Mouse (Mus musculus) small intestine, adult 2 months (tissue): Measurements from ENCODE around the gene Atp1b2. TPM values are rescaled to one million over a fixed set of nuclear protein-coding genes. Genes with fewer than 3 reads are reported as not detected.

ENCODE experiments used
- H3K27ac ChIP-seq: fragments of 200-500 bp; 2 replicates; pipeline ENCODE4 v1.5.1; 2012; ENCODE audit warnings: low read depth, low read length, control low read depth, inconsistent platforms; ENCODE audit not compliant: insufficient read depth
- H3K27me3 ChIP-seq: fragments of 200-500 bp; 2 replicates; pipeline ENCODE4 v1.6.1; 2012; ENCODE audit warnings: mild to moderate bottlenecking, moderate library complexity, low read length, inconsistent platforms; ENCODE audit not compliant: control insufficient read depth, insufficient read depth
- H3K36me3 ChIP-seq: fragments of 200-500 bp; 2 replicates; pipeline ENCODE4 v1.6.1; 2012; ENCODE audit warnings: mild to moderate bottlenecking, low read length, control low read depth, inconsistent platforms; ENCODE audit not compliant: control insufficient read depth, insufficient read depth
- H3K4me1 ChIP-seq: fragments of 200-500 bp; 2 replicates; pipeline ENCODE4 v1.6.1; 2012; ENCODE audit warnings: low read length, inconsistent platforms, mixed read lengths; ENCODE audit not compliant: control insufficient read depth, insufficient read depth, insufficient read length
- H3K4me3 ChIP-seq: fragments of 200-500 bp; 2 replicates; pipeline ENCODE4 v1.5.1; 2012; ENCODE audit warnings: low read depth, mild to moderate bottlenecking, control low read depth, inconsistent platforms, low read length, moderate library complexity
- CTCF ChIP-seq: fragments of 200-500 bp; IDR thresholded peaks from 2 replicates; pipeline ENCODE4 v1.5.1; 2012; ENCODE audit warnings: low read depth, mild to moderate bottlenecking, control low read depth, inconsistent platforms, low read length, moderate library complexity, mixed read lengths; ENCODE audit not compliant: insufficient replicate concordance, insufficient read length; ENCODE audit errors: extremely low read depth
- POLR2A ChIP-seq: fragments of 200-500 bp; IDR thresholded peaks from 2 replicates; pipeline ENCODE4 v1.6.1; 2012; ENCODE audit warnings: low read depth, mild to moderate bottlenecking, control low read depth, inconsistent platforms, low read length, moderate library complexity
- WGBS: fragments of 180-500 bp; shearing (Covaris S2); methylation state at CpG from one replicate; pipeline ENCODE4 v1.1.7; 2018; 5-methylcytosine and 5-hydroxymethylcytosine counted together
- polyA plus RNA-seq: library from polyadenylated mRNA; depleted of rRNA; stranded (reverse); fragments of >200 nt; gene quantifications from 2 replicates; pipeline ENCODE4 v1.2.3, GENCODE M21; 2012; rRNA removed

Atp1b2 gene
- polyA plus RNA-seq, 1 experiment = 4.5 TPM

- peaks cover 11% of the 10 kb centered on the region for H3K27me3 ChIP-seq
- peaks cover 17% of the 10 kb centered on the region for H3K36me3 ChIP-seq
- H3K4me3 ChIP-seq = no peak overlapping the region
- TF ChIP-seq POLR2A (no peak), CTCF (no peak)
- no peaks in the 10 kb centered on the region for H3K4me1 ChIP-seq
- WGBS = 46% methylated on average over 14 of the region's 14 CpGs
- no peak overlapping the region for H3K27ac ChIP-seq
Observed at GRCm38 (mm10) chr11:69557381-69557958, 48.3 kb downstream of the Atp1b2 start.

- Histone ChIP-seq H3K27ac (no peak overlapping the region), H3K36me3 (no peaks in the 10 kb centered on the region), H3K4me3 (no peak overlapping the region), H3K27me3 (peaks cover 2% of the 10 kb centered on the region), H3K4me1 (no peaks in the 10 kb centered on the region)
- TF ChIP-seq CTCF = no peak
- TF ChIP-seq POLR2A = no peak
- WGBS = 74% methylated on average over 5 of the region's 5 CpGs
Observed at GRCm38 (mm10) chr11:69554539-69555140, 51.1 kb downstream of the Atp1b2 start.

GRCm38 (mm10) chr11:69553341-69553721 lies 52.4 kb downstream of the Atp1b2 start:
- H3K27ac ChIP-seq = no peak overlapping the region
- TF ChIP-seq POLR2A (no peak), CTCF (no peak)
- no peak overlapping the region for H3K4me3 ChIP-seq
- H3K27me3 ChIP-seq = no peaks in the 10 kb centered on the region
- no peaks in the 10 kb centered on the region for H3K4me1 ChIP-seq
- no peaks in the 10 kb centered on the region for H3K36me3 ChIP-seq
- 39% methylated on average over 2 of the region's 2 CpGs for whole genome bisulfite sequencing

GRCm38 (mm10) chr11:69552622-69553340 lies 53.0 kb downstream of the Atp1b2 start:
- WGBS = 31% methylated on average over 14 of the region's 14 CpGs
- TF ChIP-seq POLR2A (no peak), CTCF (no peak)
- Histone ChIP-seq H3K27me3 (no peaks in the 10 kb centered on the region), H3K4me1 (no peaks in the 10 kb centered on the region), H3K27ac (no peak overlapping the region), H3K4me3 (no peak overlapping the region), H3K36me3 (no peaks in the 10 kb centered on the region)

- TF ChIP-seq POLR2A (no peak), CTCF (no peak)
- Histone ChIP-seq H3K27ac (no peak overlapping the region), H3K4me3 (no peak overlapping the region), H3K27me3 (no peaks in the 10 kb centered on the region), H3K4me1 (peaks cover 9% of the 10 kb centered on the region; the same call in 1 of the 2 replicates), H3K36me3 (no peaks in the 10 kb centered on the region)
- WGBS = 77% methylated on average over 4 of the region's 4 CpGs
Observed at GRCm38 (mm10) chr11:69551310-69551709, 54.4 kb downstream of the Atp1b2 start.

Other genes with a start within 250 kb of the Atp1b2 start
- gene Chd3, start 236.5 kb downstream of the Atp1b2 start, polyA plus RNA-seq = 86.3 and 240 TPM in 2 replicates
- gene Naa38, start 210.5 kb downstream of the Atp1b2 start, polyA plus RNA-seq = 129 and 163 TPM in 2 replicates
- 4.3 and 5.3 TPM in 2 replicates for gene Cyb5d1, start 210.3 kb downstream of the Atp1b2 start, polyA plus RNA-seq
- 11.2 and 16.5 TPM in 2 replicates for gene Tmem88, start 207.7 kb downstream of the Atp1b2 start, polyA plus RNA-seq
- gene Kdm6b, start 192.3 kb downstream of the Atp1b2 start, polyA plus RNA-seq = 13.5 and 35.4 TPM in 2 replicates
- gene Dnah2, start 56.8 kb downstream of the Atp1b2 start, polyA plus RNA-seq = 0.22 and 0.23 TPM in 2 replicates
- 0.79 and 1.5 TPM in 2 replicates for gene Efnb3, start 45.7 kb downstream of the Atp1b2 start, polyA plus RNA-seq
- gene Wrap53, start 25.7 kb downstream of the Atp1b2 start, polyA plus RNA-seq = 11.4 and 20.2 TPM in 2 replicates
- 28.2 and 57.1 TPM in 2 replicates for gene Trp53, start 25.6 kb downstream of the Atp1b2 start, polyA plus RNA-seq
- not detected in 2 replicates for gene Shbg, start 12.0 kb upstream of the Atp1b2 start, polyA plus RNA-seq
- 0.44 and 0.49 TPM in 2 replicates for gene Sat2, start 16.1 kb upstream of the Atp1b2 start, polyA plus RNA-seq
- gene Fxr2, start 27.0 kb upstream of the Atp1b2 start, polyA plus RNA-seq = 13.4 and 29.2 TPM in 2 replicates
- 0.43 TPM in 1 of 2 replicates, not detected in the other for gene Sox15, start 49.4 kb upstream of the Atp1b2 start, polyA plus RNA-seq
- 79.7 and 135 TPM in 2 replicates for gene Mpdu1, start 56.7 kb upstream of the Atp1b2 start, polyA plus RNA-seq
- 20.9 and 24.7 TPM in 2 replicates for gene Cd68, start 60.2 kb upstream of the Atp1b2 start, polyA plus RNA-seq
- 92.1 and 134 TPM in 2 replicates for gene Eif4a1, start 66.5 kb upstream of the Atp1b2 start, polyA plus RNA-seq
- gene Senp3, start 76.1 kb upstream of the Atp1b2 start, polyA plus RNA-seq = 15.4 and 24.6 TPM in 2 replicates
- 6.9 and 11.6 TPM in 2 replicates for gene Tnfsf13, start 79.8 kb upstream of the Atp1b2 start, polyA plus RNA-seq
- 11.9 and 13.7 TPM in 2 replicates for gene Tnfsf12, start 89.9 kb upstream of the Atp1b2 start, polyA plus RNA-seq
- gene Tnfsfm13, start 90.2 kb upstream of the Atp1b2 start, polyA plus RNA-seq = 1.8 and 2.3 TPM in 2 replicates
- gene Polr2a, start 152.7 kb upstream of the Atp1b2 start, polyA plus RNA-seq = 22.5 and 62.3 TPM in 2 replicates
- gene Slc35g3, start 156.0 kb upstream of the Atp1b2 start, polyA plus RNA-seq = 0.08 and 0.16 TPM in 2 replicates
- gene Zbtb4, start 160.0 kb upstream of the Atp1b2 start, polyA plus RNA-seq = 12.1 and 16.5 TPM in 2 replicates
- 5.5 and 8.7 TPM in 2 replicates for gene Chrnb1, start 190.0 kb upstream of the Atp1b2 start, polyA plus RNA-seq
- gene Fgf11, start 195.9 kb upstream of the Atp1b2 start, polyA plus RNA-seq = 3.6 and 4.8 TPM in 2 replicates
- 30.5 and 63.0 TPM in 2 replicates for gene Tmem102, start 199.7 kb upstream of the Atp1b2 start, polyA plus RNA-seq
- not detected in 2 replicates for gene Gm39566, start 209.4 kb upstream of the Atp1b2 start, polyA plus RNA-seq
- gene Spem2, start 212.5 kb upstream of the Atp1b2 start, polyA plus RNA-seq = not detected in 2 replicates
- gene Spem1, start 216.2 kb upstream of the Atp1b2 start, polyA plus RNA-seq = not detected in 2 replicates
- gene Nlgn2, start 231.8 kb upstream of the Atp1b2 start, polyA plus RNA-seq = 11.1 and 12.0 TPM in 2 replicates
- 98.8 and 99.3 TPM in 2 replicates for gene Tmem256, start 232.6 kb upstream of the Atp1b2 start, polyA plus RNA-seq
- gene Plscr3, start 240.4 kb upstream of the Atp1b2 start, polyA plus RNA-seq = 14.6 and 29.3 TPM in 2 replicates